Mouse (Mus musculus): ENCODE measurements around the gene BC029722. TPM values are rescaled to one million over a fixed set of nuclear protein-coding genes. Genes with fewer than 3 reads are reported as not detected.
"Not testable (repeated sequence)": the region's sequence is repeated elsewhere in the genome, so short reads cannot be mapped to it uniquely, and the experiment has no call there.

The BC029722 gene
- polyA plus RNA-seq, 1 experiment, result 17.8 TPM

- Histone ChIP-seq H3K4me1 (ENCODE audit: control insufficient read depth, insufficient read depth, low read length) (no peaks in the 10 kb centered on the region), H3K4me3 (replicated peaks; ENCODE audit: control insufficient read depth, low read depth, low read length) (no peak overlapping the region), H3K27ac (ENCODE audit: control insufficient read depth, insufficient read depth, low read depth, low read length, poor library complexity) (no peak overlapping the region)
- TF ChIP-seq CTCF (IDR thresholded peaks at IDR 0.05; ENCODE audit: control insufficient read depth, insufficient read depth, low read length), result peak; percentile 97
- TF ChIP-seq POLR2A (IDR thresholded peaks at IDR 0.05; ENCODE audit: borderline replicate concordance, control insufficient read depth, low read depth, low read length), result no peak
- 34% methylated on average over 6 of the region's 6 CpGs for WGBS
These were observed 29.1 kb upstream of the BC029722 start for GRCm38 (mm10) chr2:155848291-155848690.

GRCm38 (mm10) chr2:155846930-155847329, 27.7 kb upstream of the BC029722 start:
- Histone ChIP-seq H3K27ac (ENCODE audit: control insufficient read depth, insufficient read depth, low read depth, low read length, poor library complexity) (no peak overlapping the region), H3K4me1 (ENCODE audit: control insufficient read depth, insufficient read depth, low read length) (no peaks in the 10 kb centered on the region), H3K4me3 (replicated peaks; ENCODE audit: control insufficient read depth, low read depth, low read length) (no peak overlapping the region)
- TF ChIP-seq CTCF (IDR thresholded peaks at IDR 0.05; ENCODE audit: control insufficient read depth, insufficient read depth, low read length) (no peak), POLR2A (IDR thresholded peaks at IDR 0.05; ENCODE audit: borderline replicate concordance, control insufficient read depth, low read depth, low read length) (no peak)
- WGBS, result 85% methylated on average over 8 of the region's 8 CpGs

GRCm38 (mm10) chr2:155838961-155839360, 19.7 kb upstream of the BC029722 start:
- 76% methylated on average over 4 of the region's 4 CpGs for WGBS
- Histone ChIP-seq H3K4me1 (ENCODE audit: control insufficient read depth, insufficient read depth, low read length) (no peaks in the 10 kb centered on the region), H3K4me3 (replicated peaks; ENCODE audit: control insufficient read depth, low read depth, low read length) (no peak overlapping the region), H3K27ac (ENCODE audit: control insufficient read depth, insufficient read depth, low read depth, low read length, poor library complexity) (no peak overlapping the region)
- TF ChIP-seq CTCF (IDR thresholded peaks at IDR 0.05; ENCODE audit: control insufficient read depth, insufficient read depth, low read length), result no peak
- no peak for TF ChIP-seq POLR2A (IDR thresholded peaks at IDR 0.05; ENCODE audit: borderline replicate concordance, control insufficient read depth, low read depth, low read length)

- Histone ChIP-seq H3K4me1 (ENCODE audit: control insufficient read depth, insufficient read depth, low read length) (no peaks in the 10 kb centered on the region), H3K27ac (ENCODE audit: control insufficient read depth, insufficient read depth, low read depth, low read length, poor library complexity) (no peak overlapping the region), H3K4me3 (replicated peaks; ENCODE audit: control insufficient read depth, low read depth, low read length) (no peak overlapping the region)
- WGBS, result 71% methylated on average over 3 of the region's 3 CpGs
- TF ChIP-seq POLR2A (IDR thresholded peaks at IDR 0.05; ENCODE audit: borderline replicate concordance, control insufficient read depth, low read depth, low read length) (no peak), CTCF (IDR thresholded peaks at IDR 0.05; ENCODE audit: control insufficient read depth, insufficient read depth, low read length) (no peak)
These were observed 18.7 kb upstream of the BC029722 start for GRCm38 (mm10) chr2:155837961-155838360.

- H3K4me1 ChIP-seq (ENCODE audit: control insufficient read depth, insufficient read depth, low read length), result no peaks in the 10 kb centered on the region
- no peak for TF ChIP-seq CTCF (IDR thresholded peaks at IDR 0.05; ENCODE audit: control insufficient read depth, insufficient read depth, low read length)
- no peak for TF ChIP-seq POLR2A (IDR thresholded peaks at IDR 0.05; ENCODE audit: borderline replicate concordance, control insufficient read depth, low read depth, low read length)
These were observed 15.5 kb upstream of the BC029722 start, which contains the start of gene Fam83c for GRCm38 (mm10) chr2:155834732-155835131. Gene Fam83c, minus strand, starts transcription at chr2:155834854.

GRCm38 (mm10) chr2:155832087-155832486, 12.9 kb upstream of the BC029722 start:
- peak; percentile 26; the same call in 1 of the 2 replicates for TF ChIP-seq CTCF (IDR thresholded peaks at IDR 0.05; ENCODE audit: control insufficient read depth, insufficient read depth, low read length)
- whole genome bisulfite sequencing, result 51% methylated on average over 1 of the region's 1 CpGs
- not testable (repeated sequence) for H3K4me1 ChIP-seq (ENCODE audit: control insufficient read depth, insufficient read depth, low read length); H3K27ac ChIP-seq (ENCODE audit: control insufficient read depth, insufficient read depth, low read depth, low read length, poor library complexity); H3K4me3 ChIP-seq (replicated peaks; ENCODE audit: control insufficient read depth, low read depth, low read length)

More at GRCm38 (mm10) chr2:155834732-155835131, 15.5 kb upstream of the BC029722 start, which contains the start of gene Fam83c:
- H3K4me3 ChIP-seq (replicated peaks; ENCODE audit: control insufficient read depth, low read depth, low read length), result no peak within 1 kb of the TSS
- 73% methylated on average over 9 of the region's 9 CpGs for WGBS
- no peak within 1 kb of the TSS for H3K27ac ChIP-seq (ENCODE audit: control insufficient read depth, insufficient read depth, low read depth, low read length, poor library complexity)

- 49% methylated on average over 9 of the region's 9 CpGs for WGBS
- TF ChIP-seq CTCF (IDR thresholded peaks at IDR 0.05; ENCODE audit: control insufficient read depth, insufficient read depth, low read length), result no peak
- no peak for TF ChIP-seq POLR2A (IDR thresholded peaks at IDR 0.05; ENCODE audit: borderline replicate concordance, control insufficient read depth, low read depth, low read length)
- Histone ChIP-seq H3K27ac (ENCODE audit: control insufficient read depth, insufficient read depth, low read depth, low read length, poor library complexity) (no peak overlapping the region), H3K4me3 (replicated peaks; ENCODE audit: control insufficient read depth, low read depth, low read length) (no peak overlapping the region), H3K4me1 (ENCODE audit: control insufficient read depth, insufficient read depth, low read length) (no peaks in the 10 kb centered on the region)
These were observed 12.1 kb upstream of the BC029722 start for GRCm38 (mm10) chr2:155831302-155831701.

- H3K4me1 ChIP-seq (ENCODE audit: control insufficient read depth, insufficient read depth, low read length), result no peaks in the 10 kb centered on the region
- H3K4me3 ChIP-seq (replicated peaks; ENCODE audit: control insufficient read depth, low read depth, low read length), result no peak overlapping the region
- TF ChIP-seq CTCF (IDR thresholded peaks at IDR 0.05; ENCODE audit: control insufficient read depth, insufficient read depth, low read length), result no peak
- TF ChIP-seq POLR2A (IDR thresholded peaks at IDR 0.05; ENCODE audit: borderline replicate concordance, control insufficient read depth, low read depth, low read length), result no peak
- WGBS, result 85% methylated on average over 8 of the region's 8 CpGs
- H3K27ac ChIP-seq (ENCODE audit: control insufficient read depth, insufficient read depth, low read depth, low read length, poor library complexity), result no peak overlapping the region
These were observed 11.6 kb upstream of the BC029722 start for GRCm38 (mm10) chr2:155830841-155831240.
